Mouse (Mus musculus) splenic B cell, adult 2 months (primary cell): ENCODE data around the gene Dcxr.

Experiments
- DNase-seq: peaks from one replicate; pipeline ENCODE4 v3.0.0-alpha.2; 2011; ENCODE audit warnings: low read depth, low spot score
- H3K27me3 ChIP-seq: 2 replicates; pipeline ENCODE4 v1.6.1; 2012; ENCODE audit warnings: mild to moderate bottlenecking, low read length, moderate library complexity, mixed read lengths; ENCODE audit not compliant: control insufficient read depth, poor library complexity, insufficient read depth, severe bottlenecking
- H3K36me3 ChIP-seq: 2 replicates; pipeline ENCODE4 v1.6.1; 2012; ENCODE audit warnings: mild to moderate bottlenecking, low read length, moderate library complexity, mixed read lengths; ENCODE audit not compliant: control insufficient read depth, poor library complexity, insufficient read depth, severe bottlenecking

The Dcxr gene

DNA sequence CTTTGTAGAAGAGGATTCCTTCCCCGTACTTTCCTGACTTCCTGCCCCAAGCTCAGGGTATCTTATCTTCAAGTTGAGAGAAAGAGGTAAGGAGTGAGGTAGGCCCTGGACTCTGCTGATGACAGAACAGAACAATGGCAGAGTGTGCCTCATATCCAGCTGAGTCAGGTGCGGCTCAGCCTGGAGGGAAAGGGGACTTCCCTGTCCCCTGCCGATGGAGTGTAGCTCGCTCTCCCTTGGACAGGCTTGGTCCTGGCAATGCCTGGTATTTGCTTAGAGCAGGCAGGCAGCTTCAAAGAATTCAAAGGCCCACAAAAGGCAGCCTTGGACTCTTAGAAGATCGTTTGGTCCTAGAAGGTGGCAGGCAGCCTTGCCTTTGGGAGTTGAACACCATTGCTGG lies 21.0 kb downstream of the Dcxr start:
- Histone ChIP-seq H3K27me3 (no peaks in the 10 kb centered on the region), H3K36me3 (peaks cover 4% of the 10 kb centered on the region; the same call in 1 of the 2 replicates)
- no peak for DNase-seq

DNA sequence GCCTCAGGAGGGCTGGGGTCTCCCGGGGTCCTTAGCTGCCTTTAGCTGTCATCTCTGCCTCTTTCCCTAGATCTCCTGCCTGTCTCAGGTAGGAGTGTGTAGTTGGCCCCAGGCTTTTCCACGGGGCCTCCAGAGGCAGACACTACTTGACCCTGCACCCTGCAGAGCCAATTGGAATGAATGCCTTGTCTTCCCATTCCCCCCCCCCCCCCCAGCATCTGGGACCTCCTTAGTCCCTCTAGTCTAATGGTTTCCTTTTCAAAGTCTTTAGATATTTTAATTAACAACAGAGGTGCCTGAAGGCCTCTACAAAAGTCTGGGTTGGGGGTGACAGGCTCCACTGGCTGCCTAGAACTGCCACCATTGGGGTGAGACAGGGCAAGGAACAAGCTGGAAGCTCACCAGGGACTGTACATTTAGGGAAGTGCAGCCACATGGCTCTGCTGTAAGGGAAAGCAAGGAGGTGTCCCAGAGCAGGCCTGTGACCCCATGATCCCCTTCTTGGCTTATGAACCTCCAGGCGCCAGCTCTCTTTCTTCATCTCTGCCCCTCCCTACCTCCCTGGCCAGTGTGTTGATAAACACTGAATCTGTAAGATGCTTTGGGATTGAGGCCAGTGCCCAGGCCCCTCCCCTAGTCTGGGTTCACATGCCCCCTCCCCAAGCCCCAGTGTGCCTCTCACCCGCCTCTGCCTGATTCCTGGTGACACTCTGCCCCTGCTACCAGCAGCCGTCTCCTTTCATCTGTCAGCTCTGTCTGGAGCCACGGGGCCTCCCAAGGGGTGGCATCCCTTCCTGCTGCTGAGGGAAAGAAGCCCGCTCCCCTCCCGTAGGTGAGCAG lies 22.4 kb downstream of the Dcxr start:
- DNase-seq: no peak
- Histone ChIP-seq H3K36me3 (peaks cover 6% of the 10 kb centered on the region; the same call in 1 of the 2 replicates), H3K27me3 (no peaks in the 10 kb centered on the region)

DNA sequence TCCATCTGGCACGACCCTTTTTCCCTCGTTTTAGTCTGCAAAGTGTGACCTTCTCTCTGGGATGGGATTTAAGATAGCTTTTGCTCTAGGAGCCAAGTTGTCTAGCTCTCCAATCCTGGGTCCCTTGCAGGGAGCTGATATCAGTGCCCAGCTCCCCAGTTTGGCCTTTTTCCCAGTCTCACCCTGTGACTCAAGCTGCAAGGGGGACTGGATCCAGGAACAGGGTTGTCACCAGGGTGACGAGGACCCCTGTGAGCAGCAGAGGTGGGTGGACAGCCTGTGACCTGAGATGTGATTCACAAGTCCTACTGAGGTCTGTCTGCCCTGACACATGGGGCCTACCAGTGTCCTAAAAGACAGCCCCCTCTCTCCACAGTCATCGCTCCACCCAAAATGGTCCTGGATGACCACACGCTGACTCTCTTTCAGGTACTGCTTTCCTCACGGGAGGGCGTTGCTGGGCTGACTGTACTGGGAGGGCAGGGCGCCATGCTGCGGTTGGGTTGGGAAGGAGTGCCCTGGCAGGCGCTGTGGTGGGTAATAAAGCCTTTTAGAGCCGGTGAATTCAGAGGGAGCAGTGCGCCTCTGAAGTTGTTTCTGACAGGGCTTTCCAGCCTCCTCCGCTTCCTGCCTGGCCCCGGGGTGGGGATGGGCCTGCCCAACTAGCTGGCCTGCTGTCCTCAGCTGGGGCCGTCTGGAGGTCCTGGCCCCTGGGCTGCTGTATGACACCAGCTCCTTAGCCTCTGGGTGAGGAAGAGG lies 23.2 kb downstream of the Dcxr start:
- Histone ChIP-seq H3K36me3 (peaks cover 6% of the 10 kb centered on the region), H3K27me3 (no peaks in the 10 kb centered on the region)
- no peak for DNase-seq

DNA sequence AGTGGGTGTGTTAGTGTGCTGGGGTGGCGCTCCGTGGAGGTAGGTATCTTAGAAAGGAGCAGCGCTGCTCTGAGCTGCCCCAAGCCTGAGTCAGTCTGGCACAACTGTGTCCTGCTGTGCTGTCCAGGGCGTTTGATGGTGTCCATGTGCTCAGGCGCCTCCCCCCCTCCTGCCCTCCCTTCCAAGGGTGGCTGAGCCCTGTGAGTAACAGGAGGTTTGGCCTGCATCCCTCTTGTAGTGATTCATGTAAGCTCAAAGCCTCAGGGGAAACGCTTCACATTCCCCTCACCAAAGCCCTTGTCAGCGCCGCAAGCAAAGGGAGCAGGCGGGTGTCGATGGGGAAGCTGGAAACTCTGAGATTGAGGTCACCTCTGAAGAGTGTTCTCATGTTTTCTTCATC lies 29.3 kb downstream of the Dcxr start:
- Histone ChIP-seq H3K27me3 (no peaks in the 10 kb centered on the region), H3K36me3 (peaks cover 9% of the 10 kb centered on the region)
- DNase-seq: no peak

DNA sequence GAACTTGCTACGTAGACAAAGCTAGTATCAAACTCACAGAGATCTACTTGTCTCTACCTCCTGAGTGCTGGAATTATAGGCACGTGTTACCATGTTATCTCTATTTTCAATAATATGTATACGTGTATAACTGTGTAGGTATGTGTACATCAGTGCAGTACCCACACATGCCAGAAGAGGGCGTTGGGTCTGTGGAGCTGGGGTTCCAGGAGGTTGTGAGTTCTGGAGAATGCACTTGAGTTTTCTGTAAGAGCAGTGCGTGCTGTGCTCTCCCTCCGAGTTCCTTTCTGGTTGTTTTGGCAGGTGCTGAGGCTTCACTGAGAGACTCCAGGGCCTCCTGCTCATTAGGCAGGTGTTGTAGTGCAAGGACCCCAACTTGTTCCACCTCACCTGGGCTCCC lies 30.5 kb downstream of the Dcxr start:
- DNase-seq: peak; percentile 26
- Histone ChIP-seq H3K27me3 (no peaks in the 10 kb centered on the region), H3K36me3 (peaks cover 7% of the 10 kb centered on the region)

DNA sequence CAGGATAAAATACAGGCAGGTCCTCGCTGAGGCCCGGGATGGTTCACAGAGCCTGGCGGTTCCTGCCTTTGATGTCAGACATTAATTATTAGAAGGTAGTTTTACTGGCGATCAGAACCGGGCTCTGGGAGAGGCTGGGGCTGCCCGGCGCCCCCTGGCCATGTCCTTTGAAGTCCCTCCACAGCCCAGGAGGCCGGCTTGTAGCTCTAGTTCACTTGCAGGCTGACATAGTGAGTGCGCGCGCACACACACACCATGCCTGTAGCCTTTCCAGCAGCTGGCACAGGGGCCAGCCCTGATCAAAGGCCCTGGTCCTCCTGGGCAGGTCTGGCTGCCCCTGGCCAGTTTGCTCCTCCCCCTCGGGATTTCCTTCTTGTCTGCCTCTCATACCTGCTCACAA lies 31.4 kb downstream of the Dcxr start:
- Histone ChIP-seq H3K27me3 (no peaks in the 10 kb centered on the region), H3K36me3 (peaks cover 5% of the 10 kb centered on the region)
- DNase-seq: no peak

DNA sequence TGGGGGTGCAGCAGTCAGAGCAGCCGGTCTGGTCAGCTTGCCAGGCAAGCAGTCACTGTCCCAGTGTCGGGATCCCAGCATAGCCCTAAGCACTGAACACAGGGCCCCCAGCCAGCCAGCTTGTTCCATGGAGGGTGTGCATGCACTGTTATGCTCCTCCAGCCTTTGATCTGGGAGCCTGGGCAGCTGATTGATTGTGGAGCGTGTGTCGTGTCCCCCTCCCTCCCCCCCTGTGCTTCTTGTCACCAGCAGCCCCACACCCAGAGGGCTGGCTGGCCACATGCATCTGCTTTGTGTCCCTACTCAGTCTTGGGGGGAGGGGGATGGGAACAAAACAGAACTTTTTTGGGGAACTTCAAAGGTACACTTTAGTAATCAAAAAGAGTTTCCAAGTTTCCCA lies 31.9 kb downstream of the Dcxr start:
- no peak for DNase-seq
- Histone ChIP-seq H3K36me3 (peaks cover 6% of the 10 kb centered on the region), H3K27me3 (no peaks in the 10 kb centered on the region)

DNA sequence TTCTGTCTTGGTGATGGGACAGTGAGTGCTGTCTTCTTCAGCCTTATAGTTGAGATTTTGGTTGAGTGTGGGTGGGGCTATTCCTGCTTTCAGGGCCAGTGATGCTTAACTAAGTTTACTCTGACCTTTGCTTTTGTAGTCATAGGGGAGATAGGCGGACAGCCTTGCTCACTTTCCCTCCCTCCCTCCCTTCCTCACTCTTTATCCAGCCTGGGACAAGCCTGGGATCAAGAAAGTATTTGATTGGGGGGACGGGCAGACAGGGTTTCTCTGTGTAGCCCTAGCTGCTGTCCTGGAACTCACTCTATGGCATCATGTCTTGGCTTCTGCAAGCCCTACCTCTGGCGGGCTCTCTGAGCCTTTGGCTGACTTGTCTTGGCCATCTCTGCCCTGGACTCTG lies 33.6 kb downstream of the Dcxr start:
- H3K36me3 ChIP-seq: peaks cover 8% of the 10 kb centered on the region
- H3K27me3 ChIP-seq: no peaks in the 10 kb centered on the region
- no peak for DNase-seq

DNA sequence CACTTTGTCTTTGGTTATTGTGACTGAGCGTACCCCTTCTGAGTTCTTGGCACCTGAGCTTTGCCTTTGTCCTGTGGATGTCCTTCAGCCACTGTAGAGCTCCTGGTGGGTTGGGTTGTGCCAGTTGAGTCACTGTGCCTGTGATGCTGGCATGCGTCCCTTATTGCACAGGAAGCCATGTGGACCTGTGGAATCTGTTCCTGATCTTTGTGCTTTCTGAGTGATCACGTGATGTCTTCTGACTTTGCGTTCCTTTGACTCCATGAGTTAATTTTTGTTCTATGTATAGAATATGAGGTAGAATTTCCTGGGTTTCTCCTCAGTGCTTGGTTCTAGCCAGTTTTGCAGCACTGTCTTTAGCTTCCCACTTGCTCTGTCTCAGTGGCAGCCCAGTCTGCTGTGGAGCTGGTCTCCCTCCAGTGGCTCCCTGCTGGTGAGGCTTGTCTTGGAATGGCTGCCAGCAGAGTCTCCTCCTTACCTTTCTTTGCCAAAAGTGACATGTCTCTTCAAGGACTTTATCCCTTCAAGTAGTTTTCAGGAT lies 34.5 kb downstream of the Dcxr start:
- peaks cover 8% of the 10 kb centered on the region for H3K36me3 ChIP-seq
- no peak for DNase-seq
- H3K27me3 ChIP-seq: no peaks in the 10 kb centered on the region

DNA sequence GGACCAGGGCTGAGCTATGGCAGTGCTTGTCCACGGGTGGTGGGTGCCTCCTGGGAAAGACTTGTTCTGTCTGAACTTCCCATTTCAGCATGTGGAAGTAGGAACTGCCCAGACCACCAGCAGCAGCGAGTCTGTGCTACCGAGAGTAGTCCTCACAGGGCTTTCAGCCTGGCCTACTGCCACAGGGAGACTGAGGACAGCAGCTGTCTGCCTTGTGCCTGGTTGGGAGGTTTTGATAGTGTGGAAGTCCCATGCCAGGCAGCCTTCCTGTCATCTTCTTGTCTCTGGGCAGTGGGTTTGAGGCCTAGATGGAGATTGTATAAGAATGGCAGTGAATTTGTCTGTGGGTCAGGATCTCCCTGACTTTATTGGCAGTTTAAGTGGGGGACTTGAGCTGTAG lies 37.7 kb downstream of the Dcxr start:
- peaks cover 8% of the 10 kb centered on the region for H3K36me3 ChIP-seq
- no peaks in the 10 kb centered on the region for H3K27me3 ChIP-seq
- DNase-seq: no peak

DNA sequence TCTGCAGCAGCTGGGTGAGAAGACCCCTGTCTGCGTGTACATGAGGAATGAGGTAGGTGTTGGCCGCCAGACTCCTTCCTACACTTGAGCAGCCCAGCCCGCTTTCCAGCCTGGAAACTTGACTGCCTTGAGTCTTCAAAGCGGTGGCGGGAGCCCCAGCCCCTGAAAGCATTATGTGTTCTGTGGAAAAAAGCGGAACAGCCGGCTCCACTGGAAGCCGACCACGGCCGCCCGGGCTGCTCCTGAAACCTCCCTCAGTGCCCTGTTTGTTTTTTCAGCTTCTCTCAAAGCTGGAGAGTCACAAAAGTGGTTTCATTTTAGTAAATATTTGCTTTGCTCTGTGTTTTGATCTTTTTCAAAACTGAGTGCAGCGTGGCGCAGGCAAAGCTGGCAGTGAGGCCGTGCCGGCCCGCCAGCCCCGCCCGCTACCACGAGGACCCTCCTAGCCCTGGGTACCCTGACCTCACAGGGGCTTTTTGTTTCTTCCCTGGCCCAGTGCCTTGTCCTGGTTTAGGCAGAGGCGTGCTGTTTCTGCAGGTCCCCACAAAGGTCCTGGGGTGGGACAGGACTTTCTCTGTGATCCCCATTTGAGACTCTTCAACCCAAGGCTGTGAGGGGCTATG lies 40.3 kb downstream of the Dcxr start:
- no peak for DNase-seq
- Histone ChIP-seq H3K36me3 (peaks cover 7% of the 10 kb centered on the region), H3K27me3 (no peaks in the 10 kb centered on the region)

DNA sequence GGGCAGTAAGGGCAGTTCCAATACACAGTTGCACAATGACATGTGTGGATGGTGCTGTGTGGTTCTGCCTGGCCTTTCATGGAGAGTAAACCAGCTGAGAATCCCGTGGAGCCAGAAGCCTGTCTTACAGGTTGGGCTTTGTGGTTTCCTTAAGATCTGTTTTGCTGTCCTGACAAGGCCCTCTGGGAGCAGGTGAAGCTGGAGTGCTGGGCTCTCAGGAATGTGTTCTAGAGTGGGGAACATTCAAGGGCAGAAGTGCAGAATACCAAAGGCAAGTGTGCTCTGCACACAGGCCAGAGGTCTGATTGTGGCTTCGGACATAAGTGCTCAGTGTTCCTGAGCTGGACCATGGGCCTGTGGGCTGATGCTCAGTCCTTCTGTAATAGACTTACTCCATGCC lies 42.4 kb downstream of the Dcxr start:
- peaks cover 5% of the 10 kb centered on the region; the same call in 1 of the 2 replicates for H3K36me3 ChIP-seq
- H3K27me3 ChIP-seq: no peaks in the 10 kb centered on the region
- DNase-seq: no peak

DNA sequence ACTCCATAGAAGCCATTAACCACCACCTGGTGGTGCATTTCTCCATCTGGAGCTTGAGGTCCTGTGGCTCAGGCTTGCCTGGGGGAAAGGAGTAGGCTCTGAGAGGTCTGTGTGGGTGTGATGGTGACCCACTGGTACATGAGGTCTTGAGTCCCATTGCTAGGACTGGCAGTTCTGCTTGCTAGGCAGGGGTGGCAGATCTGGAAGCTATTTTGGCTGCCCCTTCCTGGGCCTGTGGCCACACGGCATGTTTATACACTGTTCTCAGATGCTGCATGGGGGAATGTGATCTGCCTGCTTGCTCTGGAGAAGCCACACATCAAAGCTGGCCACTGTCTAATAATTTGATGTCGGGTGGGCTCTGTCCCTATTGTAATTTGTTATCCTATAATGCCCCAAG lies 43.0 kb downstream of the Dcxr start:
- Histone ChIP-seq H3K36me3 (peaks cover 5% of the 10 kb centered on the region; the same call in 1 of the 2 replicates), H3K27me3 (no peaks in the 10 kb centered on the region)
- no peak for DNase-seq

DNA sequence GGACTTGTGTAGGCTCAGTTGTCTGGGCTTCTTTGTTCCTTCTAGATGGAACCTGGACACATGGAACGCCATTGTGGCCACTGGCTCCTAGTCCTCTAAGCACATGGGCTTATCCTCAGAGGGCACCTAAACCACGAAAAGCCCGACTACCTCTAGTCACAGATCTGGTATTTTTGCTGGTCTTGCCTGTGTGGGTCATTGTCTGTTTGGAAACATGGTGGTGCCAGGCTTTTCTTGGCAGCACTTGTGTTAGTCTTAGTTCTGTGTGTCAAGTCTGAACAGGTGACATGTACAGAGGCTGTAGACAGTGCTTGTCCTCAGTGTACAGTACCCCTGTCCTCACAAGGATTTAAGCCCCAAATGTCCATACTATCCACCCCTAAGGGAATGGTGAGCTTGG lies 43.5 kb downstream of the Dcxr start:
- Histone ChIP-seq H3K36me3 (peaks cover 5% of the 10 kb centered on the region; the same call in 1 of the 2 replicates), H3K27me3 (no peaks in the 10 kb centered on the region)
- no peak for DNase-seq

DNA sequence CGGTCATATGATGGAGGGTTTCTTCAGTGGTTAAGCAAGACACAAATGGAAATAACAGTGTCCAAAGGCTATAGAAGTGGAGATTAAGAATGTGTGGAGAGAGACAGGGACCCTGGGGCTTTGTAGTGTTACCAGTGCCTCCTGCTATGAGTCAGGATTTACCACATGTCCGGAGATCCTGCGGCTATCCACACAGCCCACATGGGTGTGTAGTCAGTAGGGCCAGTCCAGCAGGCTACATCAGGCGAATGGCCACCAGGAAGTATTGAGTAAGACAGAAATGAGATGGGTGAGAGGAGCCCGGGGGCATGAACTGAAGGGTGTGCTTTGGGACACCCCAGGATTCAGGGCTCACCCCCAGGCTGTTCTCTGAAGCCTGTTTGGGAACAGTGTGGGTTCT lies 44.4 kb downstream of the Dcxr start:
- Histone ChIP-seq H3K27me3 (no peaks in the 10 kb centered on the region), H3K36me3 (peaks cover 5% of the 10 kb centered on the region; the same call in 1 of the 2 replicates)
- DNase-seq: no peak
